Mouse (Mus musculus): ENCODE results near the gene Herpud1. TPM values are rescaled to one million over a fixed set of nuclear protein-coding genes. Genes with fewer than 3 reads are reported as not detected.
A peak's percentile ranks its signal among the peaks of the same experiment; 100 is the strongest.

The Herpud1 gene
- polyA plus RNA-seq, 1 experiment from 2014 or later: 66.6 TPM

- H3K4me2 ChIP-seq (replicated peaks): no peak overlapping the region
- no peak overlapping the region for H3K4me3 ChIP-seq (replicated peaks; ENCODE audit: low read length)
- H3K4me1 ChIP-seq (replicated peaks; ENCODE audit: control insufficient read depth, insufficient read depth, low read length): no peaks in the 10 kb centered on the region
- no peaks in the 10 kb centered on the region for H3K36me3 ChIP-seq (replicated peaks; ENCODE audit: control insufficient read depth, insufficient read depth)
- 93% methylated on average over 9 of the region's 9 CpGs for WGBS
- ATAC-seq (ENCODE audit: low FRiP score) (no peak), DNase-seq (ENCODE audit: low spot score) (no peak)
- no peaks in the 10 kb centered on the region for H3K9me3 ChIP-seq (ENCODE audit: control insufficient read depth, low read length)
- H3K27me3 ChIP-seq (ENCODE audit: control insufficient read depth, insufficient read depth, low read length): no peaks in the 10 kb centered on the region
- no peak overlapping the region for H3K27ac ChIP-seq
- no peak overlapping the region for H3K9ac ChIP-seq
These were observed 6.6 kb upstream of the Herpud1 start for GRCm38 (mm10) chr8:94379686-94380085.

- DNase-seq (ENCODE audit: low spot score) (no peak), ATAC-seq (ENCODE audit: low FRiP score) (no peak)
- Histone ChIP-seq H3K36me3 (replicated peaks; ENCODE audit: control insufficient read depth, insufficient read depth) (peaks cover under 1% of the 10 kb centered on the region), H3K4me3 (replicated peaks; ENCODE audit: low read length) (no peak overlapping the region), H3K4me2 (replicated peaks) (no peak overlapping the region), H3K4me1 (replicated peaks; ENCODE audit: control insufficient read depth, insufficient read depth, low read length) (peaks cover 16% of the 10 kb centered on the region), H3K9ac (no peak overlapping the region), H3K9me3 (ENCODE audit: control insufficient read depth, low read length) (no peaks in the 10 kb centered on the region), H3K27me3 (ENCODE audit: control insufficient read depth, insufficient read depth, low read length) (no peaks in the 10 kb centered on the region), H3K27ac (no peak overlapping the region)
- WGBS: 92% methylated on average over 7 of the region's 7 CpGs
These were observed 2.1 kb upstream of the Herpud1 start for GRCm38 (mm10) chr8:94384166-94384565.

- ATAC-seq (ENCODE audit: low FRiP score): no peak
- Histone ChIP-seq H3K4me2 (replicated peaks) (peak overlapping the region; percentile 76), H3K36me3 (replicated peaks; ENCODE audit: control insufficient read depth, insufficient read depth) (peaks cover 16% of the 10 kb centered on the region), H3K4me3 (replicated peaks; ENCODE audit: low read length) (peak overlapping the region; percentile 88), H3K4me1 (replicated peaks; ENCODE audit: control insufficient read depth, insufficient read depth, low read length) (peaks cover 16% of the 10 kb centered on the region), H3K27ac (peak overlapping the region; percentile 96), H3K9me3 (ENCODE audit: control insufficient read depth, low read length) (no peaks in the 10 kb centered on the region), H3K9ac (peak overlapping the region; percentile 95), H3K27me3 (ENCODE audit: control insufficient read depth, insufficient read depth, low read length) (no peaks in the 10 kb centered on the region)
- no peak for DNase-seq (ENCODE audit: low spot score)
- 25% methylated on average over 20 of the region's 20 CpGs for WGBS
These were observed 578 bp upstream of the Herpud1 start for GRCm38 (mm10) chr8:94385506-94386213.

GRCm38 (mm10) chr8:94387027-94387684 lies 918 bp downstream of the Herpud1 start:
- DNase-seq (ENCODE audit: low spot score) (peak; percentile 66), ATAC-seq (ENCODE audit: low FRiP score) (peak; percentile 26; the same call in 1 of the 2 replicates)
- H3K4me2 ChIP-seq (replicated peaks): peak overlapping the region; percentile 76
- H3K4me1 ChIP-seq (replicated peaks; ENCODE audit: control insufficient read depth, insufficient read depth, low read length): peaks cover 16% of the 10 kb centered on the region
- H3K27ac ChIP-seq: peak overlapping the region; percentile 91
- H3K36me3 ChIP-seq (replicated peaks; ENCODE audit: control insufficient read depth, insufficient read depth): peaks cover 31% of the 10 kb centered on the region
- no peaks in the 10 kb centered on the region for H3K9me3 ChIP-seq (ENCODE audit: control insufficient read depth, low read length)
- peak overlapping the region; percentile 88 for H3K4me3 ChIP-seq (replicated peaks; ENCODE audit: low read length)
- no peaks in the 10 kb centered on the region for H3K27me3 ChIP-seq (ENCODE audit: control insufficient read depth, insufficient read depth, low read length)
- under 1% methylated on average over 25 of the region's 25 CpGs for WGBS
- peak overlapping the region; percentile 95 for H3K9ac ChIP-seq

GRCm38 (mm10) chr8:94387785-94388184 lies 1.5 kb downstream of the Herpud1 start:
- WGBS: 38% methylated on average over 6 of the region's 6 CpGs
- DNase-seq (ENCODE audit: low spot score) (no peak), ATAC-seq (ENCODE audit: low FRiP score) (no peak)
- Histone ChIP-seq H3K4me3 (replicated peaks; ENCODE audit: low read length) (peak overlapping the region; percentile 88), H3K36me3 (replicated peaks; ENCODE audit: control insufficient read depth, insufficient read depth) (peaks cover 37% of the 10 kb centered on the region), H3K9ac (peak overlapping the region; percentile 95), H3K4me2 (replicated peaks) (peak overlapping the region; percentile 76), H3K27me3 (ENCODE audit: control insufficient read depth, insufficient read depth, low read length) (no peaks in the 10 kb centered on the region), H3K9me3 (ENCODE audit: control insufficient read depth, low read length) (no peaks in the 10 kb centered on the region), H3K27ac (peak overlapping the region; percentile 91; the same call in 1 of the 2 replicates), H3K4me1 (replicated peaks; ENCODE audit: control insufficient read depth, insufficient read depth, low read length) (peaks cover 16% of the 10 kb centered on the region)

- Histone ChIP-seq H3K9me3 (ENCODE audit: control insufficient read depth, low read length) (no peaks in the 10 kb centered on the region), H3K36me3 (replicated peaks; ENCODE audit: control insufficient read depth, insufficient read depth) (peaks cover 54% of the 10 kb centered on the region), H3K4me2 (replicated peaks) (no peak overlapping the region), H3K4me3 (replicated peaks; ENCODE audit: low read length) (no peak overlapping the region), H3K4me1 (replicated peaks; ENCODE audit: control insufficient read depth, insufficient read depth, low read length) (peaks cover 16% of the 10 kb centered on the region), H3K9ac (no peak overlapping the region), H3K27me3 (ENCODE audit: control insufficient read depth, insufficient read depth, low read length) (no peaks in the 10 kb centered on the region), H3K27ac (no peak overlapping the region)
- ATAC-seq (ENCODE audit: low FRiP score) (no peak), DNase-seq (ENCODE audit: low spot score) (no peak)
- WGBS: 91% methylated on average over 6 of the region's 6 CpGs
These were observed 3.3 kb downstream of the Herpud1 start for GRCm38 (mm10) chr8:94389531-94389930.

GRCm38 (mm10) chr8:94390429-94390828 lies 4.2 kb downstream of the Herpud1 start:
- no peak for ATAC-seq (ENCODE audit: low FRiP score)
- Histone ChIP-seq H3K4me1 (replicated peaks; ENCODE audit: control insufficient read depth, insufficient read depth, low read length) (peaks cover 16% of the 10 kb centered on the region), H3K27me3 (ENCODE audit: control insufficient read depth, insufficient read depth, low read length) (no peaks in the 10 kb centered on the region), H3K9me3 (ENCODE audit: control insufficient read depth, low read length) (no peaks in the 10 kb centered on the region), H3K27ac (no peak overlapping the region), H3K9ac (no peak overlapping the region), H3K36me3 (replicated peaks; ENCODE audit: control insufficient read depth, insufficient read depth) (peaks cover 63% of the 10 kb centered on the region), H3K4me3 (replicated peaks; ENCODE audit: low read length) (no peak overlapping the region), H3K4me2 (replicated peaks) (no peak overlapping the region)
- WGBS: 96% methylated on average over 6 of the region's 6 CpGs
- no peak for DNase-seq (ENCODE audit: low spot score)

GRCm38 (mm10) chr8:94390910-94391309 lies 4.7 kb downstream of the Herpud1 start:
- Histone ChIP-seq H3K36me3 (replicated peaks; ENCODE audit: control insufficient read depth, insufficient read depth) (peaks cover 67% of the 10 kb centered on the region), H3K9ac (no peak overlapping the region), H3K27me3 (ENCODE audit: control insufficient read depth, insufficient read depth, low read length) (no peaks in the 10 kb centered on the region), H3K4me1 (replicated peaks; ENCODE audit: control insufficient read depth, insufficient read depth, low read length) (peaks cover 11% of the 10 kb centered on the region), H3K4me2 (replicated peaks) (no peak overlapping the region), H3K27ac (no peak overlapping the region), H3K4me3 (replicated peaks; ENCODE audit: low read length) (no peak overlapping the region), H3K9me3 (ENCODE audit: control insufficient read depth, low read length) (no peaks in the 10 kb centered on the region)
- ATAC-seq (ENCODE audit: low FRiP score): no peak
- no peak for DNase-seq (ENCODE audit: low spot score)
- WGBS: 98% methylated on average over 8 of the region's 8 CpGs

- no peak for ATAC-seq (ENCODE audit: low FRiP score)
- Histone ChIP-seq H3K27ac (no peak overlapping the region), H3K9ac (no peak overlapping the region), H3K9me3 (ENCODE audit: control insufficient read depth, low read length) (no peaks in the 10 kb centered on the region), H3K4me2 (replicated peaks) (no peak overlapping the region), H3K27me3 (ENCODE audit: control insufficient read depth, insufficient read depth, low read length) (no peaks in the 10 kb centered on the region), H3K4me3 (replicated peaks; ENCODE audit: low read length) (no peak overlapping the region), H3K36me3 (replicated peaks; ENCODE audit: control insufficient read depth, insufficient read depth) (peaks cover 71% of the 10 kb centered on the region), H3K4me1 (replicated peaks; ENCODE audit: control insufficient read depth, insufficient read depth, low read length) (peaks cover 10% of the 10 kb centered on the region)
- 81% methylated on average over 12 of the region's 12 CpGs for WGBS
- DNase-seq (ENCODE audit: low spot score): no peak
These were observed 5.9 kb downstream of the Herpud1 start for GRCm38 (mm10) chr8:94392147-94392546.

All from hindbrain, embryonic 14.5 days (tissue).